In genomic region chr12:111653434-111653833, GRCm38 (mm10) we compare ENCODE assay signal across 9 mouse cellular contexts. TPM values are rescaled to one million over a fixed set of nuclear protein-coding genes. Genes with fewer than 3 reads are reported as not detected.
DNase-seq lines count a peak whose midpoint lies in the region; ATAC-seq and TF ChIP-seq lines count a peak whose summit lies in the region.
"Had no signal": no experiment of that assay in that cellular context is flagged by ENCODE, and none has a peak within 500 bp of the region (broad histone marks: within the 10 kb centered on the region; RNA-seq: fewer than 3 reads in every experiment).

No protein-coding gene starts in this region.

- no peak overlapping the region for H3K4me3 ChIP-seq in forebrain, embryonic 11.5 days (ENCODE audit: low read depth, low read length)
- no peak overlapping the region for H3K4me3 ChIP-seq in hindbrain, embryonic 10.5 days
- H3K4me3 ChIP-seq in midbrain, embryonic 15.5 days: no peak overlapping the region
- H3K4me3 ChIP-seq: embryonic facial prominence, embryonic 15.5 days had no signal

- peak; percentile 63 for DNase-seq in ovary, postnatal 14 days (ENCODE audit: low spot score)
- no peak for DNase-seq in ovary, postnatal 10 days (ENCODE audit: low spot score)
- peak; percentile 87 for DNase-seq in brain, embryonic 14.5 days (ENCODE audit: low read depth)
- peak; percentile 81 for DNase-seq in forebrain, embryonic 11.5 days (ENCODE audit: low spot score)
- peak; percentile 68 for DNase-seq in hindbrain, embryonic 10.5 days (ENCODE audit: low spot score)
- peak; percentile 77 to 86 for DNase-seq in left cerebral cortex, postnatal 25 days (ENCODE audit: low spot score in 2 of 2)
- DNase-seq in testis, postnatal 10 days (ENCODE audit: low spot score): peak; percentile 81

- no peak overlapping the region for H3K9ac ChIP-seq in forebrain, embryonic 11.5 days (ENCODE audit: low read length)
- no peak overlapping the region for H3K9ac ChIP-seq in midbrain, embryonic 15.5 days
- H3K9ac ChIP-seq: embryonic facial prominence, embryonic 15.5 days had no signal

- no peaks in the 10 kb centered on the region for H3K27me3 ChIP-seq in forebrain, embryonic 11.5 days (ENCODE audit: control insufficient read depth, insufficient read depth, low read length)
- no peaks in the 10 kb centered on the region for H3K27me3 ChIP-seq in hindbrain, embryonic 10.5 days (ENCODE audit: insufficient read depth, poor library complexity, severe bottlenecking)
- H3K27me3 ChIP-seq in midbrain, embryonic 15.5 days (replicated peaks): no peaks in the 10 kb centered on the region
- H3K27me3 ChIP-seq: embryonic facial prominence, embryonic 15.5 days had no signal

- H3K27ac ChIP-seq in forebrain, embryonic 11.5 days (ENCODE audit: low read depth, low read length): no peak overlapping the region
- 0 out of 2 replicates have a peak overlapping the region, but pooled peaks have one; percentile 23 for H3K27ac ChIP-seq in hindbrain, embryonic 10.5 days
- no peak overlapping the region for H3K27ac ChIP-seq in midbrain, embryonic 15.5 days
- H3K27ac ChIP-seq: embryonic facial prominence, embryonic 15.5 days had no signal

- H3K36me3 ChIP-seq in forebrain, embryonic 11.5 days (ENCODE audit: control insufficient read depth, insufficient read depth, low read length): peaks cover 15% of the 10 kb centered on the region
- peaks cover 96% of the 10 kb centered on the region for H3K36me3 ChIP-seq in hindbrain, embryonic 10.5 days
- H3K36me3 ChIP-seq in midbrain, embryonic 15.5 days (replicated peaks): peaks cover 24% of the 10 kb centered on the region

- peak; percentile 92 for TF ChIP-seq CTCF in brain, embryonic 14.5 days (IDR thresholded peaks at IDR 0.05; ENCODE audit: borderline replicate concordance, extremely low read depth, insufficient read depth, insufficient read length)

- TF ChIP-seq POLR2A in brain, embryonic 14.5 days (IDR thresholded peaks at IDR 0.05; ENCODE audit: borderline replicate concordance, extremely low read depth, insufficient read depth, insufficient read length, poor library complexity, severe bottlenecking): no peak

- H3K9me3 ChIP-seq in forebrain, embryonic 11.5 days (ENCODE audit: control insufficient read depth, low read length): no peaks in the 10 kb centered on the region
- H3K9me3 ChIP-seq in hindbrain, embryonic 10.5 days: no peaks in the 10 kb centered on the region
- no peaks in the 10 kb centered on the region for H3K9me3 ChIP-seq in midbrain, embryonic 15.5 days
- H3K9me3 ChIP-seq: embryonic facial prominence, embryonic 15.5 days had no signal

- no peak overlapping the region for H3K4me2 ChIP-seq in forebrain, embryonic 11.5 days (ENCODE audit: low read depth, low read length, severe bottlenecking)
- no peak overlapping the region for H3K4me2 ChIP-seq in midbrain, embryonic 15.5 days
- H3K4me2 ChIP-seq: embryonic facial prominence, embryonic 15.5 days had no signal

- ATAC-seq in forebrain, embryonic 11.5 days (replicated peaks; ENCODE audit: low FRiP score): no peak
- ATAC-seq in midbrain, embryonic 15.5 days (replicated peaks): 0 out of 2 replicates have a peak, but pooled peaks have one; percentile 39

- no peaks in the 10 kb centered on the region for H3K4me1 ChIP-seq in forebrain, embryonic 11.5 days (replicated peaks; ENCODE audit: control insufficient read depth, insufficient read depth, low read length)
- H3K4me1 ChIP-seq in hindbrain, embryonic 10.5 days (replicated peaks): 0 out of 2 replicates have a peak, but pooled peaks cover 4% of the 10 kb centered on the region
- H3K4me1 ChIP-seq in midbrain, embryonic 15.5 days: no peaks in the 10 kb centered on the region

- 36% methylated on average over 3 of the region's 3 CpGs for WGBS in forebrain, embryonic 11.5 days
- 48% methylated on average over 3 of the region's 3 CpGs for WGBS in hindbrain, embryonic 10.5 days
- WGBS in midbrain, embryonic 15.5 days: 27% methylated on average over 3 of the region's 3 CpGs

- intact Hi-C loops in left cerebral cortex, postnatal 25 days (cut with DNase I): loop anchor here (1.0 to 2.0 kb wide), 2 partner anchors 43 to 79 kb away; no protein-coding TSS in a partner anchor

RNA-seq across cellular contexts. Expression of gene Ckb, which starts 18.7 kb away (rescaled TPM):
- polyA plus RNA-seq in brain, embryonic 14.5 days (2012; rRNA removed): 1,393 and 1,883 TPM in 2 replicates
- polyA plus RNA-seq in forebrain, embryonic 11.5 days (2014; fragmentation: Nextera tagmentation; extraction: Ambion mirVana): 2,325 and 2,523 TPM in 2 replicates
- 2,059 and 2,773 TPM in 2 replicates for polyA plus RNA-seq in hindbrain, embryonic 10.5 days (2016; fragmentation: Nextera tagmentation; extraction: Ambion mirVana)
- total RNA-seq in left cerebral cortex, postnatal 25 days (2021): 1,000 to 10,000 TPM; 1,727 to 1,729 TPM
- 1,376 and 1,480 TPM in 2 replicates for polyA plus RNA-seq in midbrain, embryonic 15.5 days (2015; fragmentation: Nextera tagmentation; extraction: Ambion mirVana)

RNA-seq across cellular contexts. Expression of gene Trmt61a, which starts 24.5 kb away (rescaled TPM):
- 21.9 and 27.9 TPM in 2 replicates for polyA plus RNA-seq in brain, embryonic 14.5 days (2012; rRNA removed)
- 12.9 and 15.6 TPM in 2 replicates for polyA plus RNA-seq in forebrain, embryonic 11.5 days (2014; fragmentation: Nextera tagmentation; extraction: Ambion mirVana)
- polyA plus RNA-seq in hindbrain, embryonic 10.5 days (2016; fragmentation: Nextera tagmentation; extraction: Ambion mirVana): 15.1 and 16.2 TPM in 2 replicates
- total RNA-seq in left cerebral cortex, postnatal 25 days (2021): 10 to 100 TPM; 17.1 to 17.4 TPM
- 10.4 and 11.9 TPM in 2 replicates for polyA plus RNA-seq in midbrain, embryonic 15.5 days (2015; fragmentation: Nextera tagmentation; extraction: Ambion mirVana)

RNA-seq across cellular contexts. Expression of gene Bag5, which starts 59.6 kb away (rescaled TPM):
- polyA plus RNA-seq in brain, embryonic 14.5 days (2012; rRNA removed): 31.1 and 40.7 TPM in 2 replicates
- 65.2 and 67.7 TPM in 2 replicates for polyA plus RNA-seq in forebrain, embryonic 11.5 days (2014; fragmentation: Nextera tagmentation; extraction: Ambion mirVana)
- polyA plus RNA-seq in hindbrain, embryonic 10.5 days (2016; fragmentation: Nextera tagmentation; extraction: Ambion mirVana): 53.5 and 53.6 TPM in 2 replicates
- 10 to 100 TPM; 53.9 to 56.9 TPM for total RNA-seq in left cerebral cortex, postnatal 25 days (2021)
- polyA plus RNA-seq in midbrain, embryonic 15.5 days (2015; fragmentation: Nextera tagmentation; extraction: Ambion mirVana): 71.7 and 73.1 TPM in 2 replicates

RNA-seq across cellular contexts. Expression of gene Apopt1, which starts 59.6 kb away (rescaled TPM):
- 31.9 and 35.4 TPM in 2 replicates for polyA plus RNA-seq in brain, embryonic 14.5 days (2012; rRNA removed)
- polyA plus RNA-seq in forebrain, embryonic 11.5 days (2014; fragmentation: Nextera tagmentation; extraction: Ambion mirVana): 55.4 and 55.5 TPM in 2 replicates
- polyA plus RNA-seq in hindbrain, embryonic 10.5 days (2016; fragmentation: Nextera tagmentation; extraction: Ambion mirVana): 55.3 and 59.2 TPM in 2 replicates
- 10 to 100 TPM; 37.0 to 40.0 TPM for total RNA-seq in left cerebral cortex, postnatal 25 days (2021)
- polyA plus RNA-seq in midbrain, embryonic 15.5 days (2015; fragmentation: Nextera tagmentation; extraction: Ambion mirVana): 51.9 and 55.3 TPM in 2 replicates
